Mouse (Mus musculus): Measurements from ENCODE around the gene Arxes1. TPM values are rescaled to one million over a fixed set of nuclear protein-coding genes. Genes with fewer than 3 reads are reported as not detected.
"Not testable (repeated sequence)": the region's sequence is repeated elsewhere in the genome, so short reads cannot be mapped to it uniquely, and the experiment has no call there.

The Arxes1 gene
- polyA plus RNA-seq, 1 experiment from 2014 or later = 8.2 TPM

DNA sequence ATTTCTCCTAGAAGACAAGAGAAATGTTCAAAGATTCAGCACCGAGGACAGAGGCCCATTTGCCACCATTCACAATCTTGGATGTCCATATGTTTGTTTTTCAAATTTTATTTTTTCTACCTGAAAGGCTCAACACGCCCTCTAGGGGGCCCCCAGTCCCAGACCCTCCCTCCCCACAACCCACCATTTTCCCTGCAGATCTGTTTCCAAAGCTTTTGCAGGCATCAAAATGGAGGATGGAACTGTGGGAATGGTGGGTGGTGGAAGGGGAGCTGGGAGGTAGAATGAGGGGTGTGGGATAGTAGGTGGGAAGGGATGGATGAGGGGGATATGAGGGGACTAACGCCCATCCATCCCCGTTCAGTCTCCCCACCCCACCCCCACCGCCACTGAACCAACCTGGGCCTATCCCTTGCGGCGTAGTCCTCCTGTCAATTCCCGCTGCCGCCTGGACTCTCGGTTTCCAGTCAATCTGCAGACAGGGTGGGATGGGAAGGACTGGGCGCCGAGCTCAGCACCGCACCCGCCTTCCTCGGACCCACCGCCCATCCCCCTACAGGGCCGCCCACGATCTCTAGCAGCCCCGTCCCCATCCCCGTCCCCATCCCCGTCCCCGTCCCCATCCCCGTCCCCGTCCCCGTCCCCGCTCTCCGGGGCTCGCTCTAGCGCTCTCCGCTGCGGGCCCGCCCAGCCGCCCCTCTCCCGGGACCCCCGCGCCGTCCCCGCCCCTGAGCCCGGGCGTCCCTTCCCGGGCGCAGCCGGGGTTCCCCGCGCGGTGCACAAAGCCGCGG lies 34.2 kb downstream of the Arxes1 start:
- H3K27me3 ChIP-seq (replicated peaks; ENCODE audit: control insufficient read depth, insufficient read depth, low read length); H3K36me3 ChIP-seq (ENCODE audit: control insufficient read depth, insufficient read depth); H3K9me3 ChIP-seq (ENCODE audit: control insufficient read depth); H3K4me1 ChIP-seq (replicated peaks; ENCODE audit: control insufficient read depth, insufficient read depth, low read length); H3K27ac ChIP-seq (ENCODE audit: low read depth, low read length); H3K9ac ChIP-seq (ENCODE audit: low read depth, low read length): not testable (repeated sequence)
- ATAC-seq = 0 out of 2 replicates have a peak, but pooled peaks have one; percentile 28
- Histone ChIP-seq H3K4me2 (replicated peaks; ENCODE audit: low read depth) (peak overlapping the region; percentile 51), H3K4me3 (ENCODE audit: low read depth, low read length) (0 out of 2 replicates have a peak overlapping the region, but pooled peaks have one; percentile 5)
- WGBS = 26% methylated on average over 17 of the region's 48 CpGs
- TF ChIP-seq CTCF (IDR thresholded peaks at IDR 0.05; ENCODE audit: low read depth) = 0 out of 2 replicates have a peak, but pooled peaks have one; percentile 7

GRCm38 (mm10) chrX:136068020-136068419 lies 34.9 kb downstream of the Arxes1 start, which contains the start of gene Bex2:
TSS of gene Bex2 (minus strand) at chrX:136068236.
- H3K27ac ChIP-seq (ENCODE audit: low read depth, low read length); H3K4me1 ChIP-seq (replicated peaks; ENCODE audit: control insufficient read depth, insufficient read depth, low read length); H3K9me3 ChIP-seq (ENCODE audit: control insufficient read depth); H3K36me3 ChIP-seq (ENCODE audit: control insufficient read depth, insufficient read depth); H3K9ac ChIP-seq (ENCODE audit: low read depth, low read length); H3K27me3 ChIP-seq (replicated peaks; ENCODE audit: control insufficient read depth, insufficient read depth, low read length): not testable (repeated sequence)
- ATAC-seq = peak; percentile 86
- no CpG with 5 or more reads among the region's 32 CpGs for WGBS
- 0 out of 2 replicates have a peak within 1 kb of the TSS, but pooled peaks have one; percentile 5 for H3K4me3 ChIP-seq (ENCODE audit: low read depth, low read length)
- peak within 1 kb of the TSS; percentile 51 for H3K4me2 ChIP-seq (replicated peaks; ENCODE audit: low read depth)

Other genes with a start within 250 kb of the Arxes1 start
- 9.2 and 10.0 TPM in 2 replicates for gene Bhlhb9, start 235.8 kb upstream of the Arxes1 start, polyA plus RNA-seq (2015; fragmentation: Nextera tagmentation; extraction: Ambion mirVana)
- 4.7 and 5.6 TPM in 2 replicates for gene Gprasp2, start 194.3 kb upstream of the Arxes1 start, polyA plus RNA-seq (2015; fragmentation: Nextera tagmentation; extraction: Ambion mirVana)
- 28.7 and 29.7 TPM in 2 replicates for gene Arxes2, start 39.5 kb upstream of the Arxes1 start, polyA plus RNA-seq (2015; fragmentation: Nextera tagmentation; extraction: Ambion mirVana)
- gene Bex2, start 34.9 kb downstream of the Arxes1 start, polyA plus RNA-seq (2015; fragmentation: Nextera tagmentation; extraction: Ambion mirVana) = 55.0 and 58.5 TPM in 2 replicates
- gene Nxf3, start 51.9 kb downstream of the Arxes1 start, polyA plus RNA-seq (2015; fragmentation: Nextera tagmentation; extraction: Ambion mirVana) = 0.22 and 0.27 TPM in 2 replicates
- 235 and 294 TPM in 2 replicates for gene Bex4, start 105.6 kb downstream of the Arxes1 start, polyA plus RNA-seq (2015; fragmentation: Nextera tagmentation; extraction: Ambion mirVana)
- 239 and 262 TPM in 2 replicates for gene Tceal8, start 139.0 kb downstream of the Arxes1 start, polyA plus RNA-seq (2015; fragmentation: Nextera tagmentation; extraction: Ambion mirVana)
- 3.4 and 5.3 TPM in 2 replicates for gene Tceal5, start 170.5 kb downstream of the Arxes1 start, polyA plus RNA-seq (2015; fragmentation: Nextera tagmentation; extraction: Ambion mirVana)
- gene Tceal7, start 181.4 kb downstream of the Arxes1 start, polyA plus RNA-seq (2015; fragmentation: Nextera tagmentation; extraction: Ambion mirVana) = 0.37 and 0.58 TPM in 2 replicates
- gene Bex1, start 182.1 kb downstream of the Arxes1 start, polyA plus RNA-seq (2015; fragmentation: Nextera tagmentation; extraction: Ambion mirVana) = 41.4 and 50.7 TPM in 2 replicates
- gene Tceal9, start 211.7 kb downstream of the Arxes1 start, polyA plus RNA-seq (2015; fragmentation: Nextera tagmentation; extraction: Ambion mirVana) = 641 and 667 TPM in 2 replicates
- gene Bex3, start 236.9 kb downstream of the Arxes1 start, polyA plus RNA-seq (2015; fragmentation: Nextera tagmentation; extraction: Ambion mirVana) = 270 and 277 TPM in 2 replicates

Data from intestine, postnatal 0 days (tissue).